Mouse (Mus musculus): ENCODE measurements around the gene Adgra1.

The Adgra1 gene

GRCm38 (mm10) chr7:139905661-139906060, 71.7 kb downstream of the Adgra1 start:
- DNase-seq (ENCODE audit: low spot score in 2 of 2) = no peak

- DNase-seq (ENCODE audit: low spot score in 2 of 2) = no peak
Measured at GRCm38 (mm10) chr7:139908176-139908575, 74.2 kb downstream of the Adgra1 start.

DNA sequence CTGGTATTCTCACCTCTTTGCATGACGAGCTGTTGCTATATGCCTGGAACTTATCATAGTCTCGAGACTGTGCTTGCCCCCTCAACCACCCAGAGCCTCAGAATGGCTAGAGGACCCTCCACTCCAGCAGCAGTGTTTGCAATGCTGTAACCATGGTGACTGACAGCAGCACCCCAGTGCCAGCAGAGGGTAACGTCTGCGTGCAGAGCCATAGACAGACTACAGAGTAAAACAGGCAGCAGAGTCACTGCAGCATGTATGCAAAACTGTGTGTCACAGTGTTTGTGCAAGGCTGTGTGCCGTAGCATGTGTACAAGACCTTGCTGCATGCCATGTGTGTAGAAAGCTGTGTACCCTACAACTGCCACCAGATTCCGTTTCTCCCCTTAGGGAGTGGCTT, 75.5 kb downstream of the Adgra1 start:
- no peak for DNase-seq (ENCODE audit: low spot score in 2 of 2)

DNA sequence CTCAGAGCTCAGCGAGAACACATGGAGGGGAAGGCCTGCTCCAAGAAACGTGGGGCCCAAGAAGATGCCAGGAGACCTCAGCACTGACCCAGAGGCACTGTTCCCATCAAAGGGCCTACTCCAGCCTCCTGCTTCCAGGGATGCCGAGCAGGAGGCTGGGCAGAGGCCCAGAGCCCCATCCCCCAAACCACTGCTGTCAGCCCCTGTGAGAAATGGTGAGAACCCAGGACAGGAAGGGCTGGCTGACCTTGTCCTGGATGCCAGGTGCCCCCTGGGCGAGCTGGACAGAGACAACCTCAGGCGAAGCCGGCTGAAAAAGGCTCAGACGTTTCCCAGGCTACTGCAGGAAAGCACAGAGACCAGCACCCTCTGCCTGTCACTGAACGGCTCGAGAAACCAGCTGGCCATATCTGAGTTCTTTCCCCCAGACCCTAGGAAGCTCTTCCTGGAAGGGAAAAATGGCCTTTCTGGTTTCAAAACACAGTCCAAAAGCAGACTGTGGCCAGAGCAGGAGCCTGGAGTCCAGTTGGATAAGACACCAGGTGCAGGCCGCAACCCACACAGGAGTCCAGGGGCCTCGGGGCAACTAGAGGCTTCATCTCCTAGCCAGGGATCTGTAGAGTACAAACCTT, 76.3 kb downstream of the Adgra1 start:
- no peak for DNase-seq (ENCODE audit: low spot score in 2 of 2)

DNA sequence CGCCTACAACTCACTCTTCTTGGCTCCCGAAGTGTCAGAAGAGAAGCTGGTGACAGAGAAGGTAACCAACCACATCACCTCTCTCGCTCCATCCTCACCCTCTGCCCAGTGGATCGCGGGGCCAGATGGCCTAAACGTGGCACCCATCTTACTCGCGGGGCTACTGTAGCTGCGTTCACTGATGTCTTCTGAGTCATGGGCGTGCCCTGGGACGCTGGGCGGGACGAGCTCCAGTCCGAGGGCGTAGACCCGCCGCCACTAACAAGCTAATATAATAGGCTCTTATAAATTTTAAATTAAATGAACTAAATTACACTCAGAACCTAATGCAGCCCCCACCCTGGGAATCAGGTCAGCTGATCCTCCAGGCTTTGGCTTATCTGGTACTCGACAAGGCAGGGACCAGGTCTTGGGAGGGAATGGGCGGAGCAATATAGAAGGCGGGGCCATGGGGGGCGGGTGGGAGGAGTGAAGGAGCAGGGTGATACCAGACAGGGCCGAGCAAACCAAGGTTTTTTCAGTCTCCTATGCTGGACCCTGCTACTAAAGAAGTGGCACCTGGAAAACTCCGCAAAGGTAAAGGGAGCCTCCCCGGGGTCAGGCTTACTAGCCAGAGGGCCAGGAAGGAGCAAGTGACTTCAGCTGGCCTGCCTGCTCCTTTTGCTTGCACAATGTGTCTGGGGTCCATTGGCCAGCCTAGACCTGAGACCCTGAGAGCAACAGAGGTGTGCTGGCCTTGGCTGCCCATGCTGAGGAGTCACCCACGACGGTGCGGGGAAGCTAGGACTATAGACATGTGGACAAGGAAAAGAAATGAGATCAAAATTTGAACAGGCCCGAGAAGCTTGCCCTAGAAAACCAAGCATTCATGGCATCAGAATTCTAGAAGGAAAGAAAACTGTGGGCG, 80.4 kb downstream of the Adgra1 start:
- no peak for DNase-seq (ENCODE audit: low spot score in 2 of 2)

DNA sequence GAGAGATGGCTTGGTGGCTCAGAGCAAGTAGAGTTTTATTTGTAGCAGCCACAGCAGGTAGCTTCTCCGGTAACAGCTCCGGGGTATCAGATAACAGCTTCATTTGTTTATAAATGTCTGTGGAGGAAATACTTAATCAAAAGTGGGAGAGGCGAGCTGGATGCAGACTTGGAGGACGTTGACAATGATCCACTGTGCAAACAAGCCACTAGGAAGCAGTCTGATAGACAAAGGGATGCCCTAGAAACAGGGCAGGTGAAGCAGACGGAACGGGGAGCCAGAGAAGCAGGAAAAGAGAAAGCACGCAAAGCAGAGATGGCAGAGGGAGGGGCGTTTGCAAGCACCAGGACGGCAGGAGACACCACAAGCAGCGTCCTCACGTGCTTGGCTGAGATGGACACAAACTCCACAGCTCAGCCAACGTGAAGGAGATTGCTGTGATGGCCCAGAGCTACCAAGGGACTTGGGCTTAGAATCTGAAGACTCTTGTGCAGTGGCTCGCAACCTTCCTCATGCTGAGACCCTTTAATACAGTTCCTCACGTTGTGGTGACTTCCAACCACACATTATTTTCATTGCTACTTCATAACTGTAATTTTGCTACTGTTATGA, 81.8 kb downstream of the Adgra1 start:
- DNase-seq (ENCODE audit: low spot score in 2 of 2) = no peak

GRCm38 (mm10) chr7:139916345-139916744, 82.4 kb downstream of the Adgra1 start:
- no peak for DNase-seq (ENCODE audit: low spot score in 2 of 2)

GRCm38 (mm10) chr7:139918262-139918661, 84.3 kb downstream of the Adgra1 start:
- DNase-seq (ENCODE audit: low spot score in 2 of 2) = no peak
